Mouse (Mus musculus): Measurements from ENCODE around the gene Slc39a3.

- TF ChIP-seq CTCF (conservative IDR thresholded peaks at IDR 0.05; ENCODE audit: insufficient read depth, insufficient read length, low read depth, low read length) (no peak), POLR2A (IDR thresholded peaks at IDR 0.05; ENCODE audit: low read depth, low read length) (no peak)
Measured at GRCm38 (mm10) chr10:80991007-80991406, 46.2 kb downstream of the Slc39a3 start.
